Mouse (Mus musculus): ENCODE data around the gene Hist1h4f.

Hist1h4f gene

GRCm38 (mm10) chr13:23513517-23513916, 37.9 kb downstream of the Hist1h4f start:
- no peak for DNase-seq (ENCODE audit: low read depth, low spot score)

- no peak for DNase-seq (ENCODE audit: low read depth, low spot score)
These were observed 41.3 kb downstream of the Hist1h4f start for GRCm38 (mm10) chr13:23510127-23510526.

GRCm38 (mm10) chr13:23506819-23507515, 44.5 kb downstream of the Hist1h4f start:
- DNase-seq (ENCODE audit: low read depth, low spot score) = no peak

GRCm38 (mm10) chr13:23506351-23506750, 45.1 kb downstream of the Hist1h4f start:
- no peak for DNase-seq (ENCODE audit: low read depth, low spot score)

GRCm38 (mm10) chr13:23505662-23506345, 45.6 kb downstream of the Hist1h4f start:
- DNase-seq (ENCODE audit: low read depth, low spot score) = no peak

GRCm38 (mm10) chr13:23503797-23504196, 47.7 kb downstream of the Hist1h4f start:
- no peak for DNase-seq (ENCODE audit: low read depth, low spot score)

- no peak for DNase-seq (ENCODE audit: low read depth, low spot score)
These were observed 48.5 kb downstream of the Hist1h4f start for GRCm38 (mm10) chr13:23502916-23503315.

- DNase-seq (ENCODE audit: low read depth, low spot score) = no peak
These were observed 49.3 kb downstream of the Hist1h4f start for GRCm38 (mm10) chr13:23502031-23502567.

- no peak for DNase-seq (ENCODE audit: low read depth, low spot score)
These were observed 49.9 kb downstream of the Hist1h4f start for GRCm38 (mm10) chr13:23501511-23501910.
